Mouse (Mus musculus) stomach, postnatal 0 days (tissue): ENCODE results near the gene Cd36.
A peak's percentile ranks its signal among the peaks of the same experiment; 100 is the strongest.

ENCODE experiments used
- CTCF ChIP-seq: IDR thresholded peaks from 2 replicates; pipeline ENCODE4 v1.5.1; 2016; ENCODE audit warnings: antibody characterized with exemption, low read depth, mild to moderate bottlenecking, moderate library complexity
- EP300 ChIP-seq: optimal IDR thresholded peaks from 2 replicates; pipeline ENCODE3; 2016; ENCODE audit warnings: antibody characterized with exemption

DNA sequence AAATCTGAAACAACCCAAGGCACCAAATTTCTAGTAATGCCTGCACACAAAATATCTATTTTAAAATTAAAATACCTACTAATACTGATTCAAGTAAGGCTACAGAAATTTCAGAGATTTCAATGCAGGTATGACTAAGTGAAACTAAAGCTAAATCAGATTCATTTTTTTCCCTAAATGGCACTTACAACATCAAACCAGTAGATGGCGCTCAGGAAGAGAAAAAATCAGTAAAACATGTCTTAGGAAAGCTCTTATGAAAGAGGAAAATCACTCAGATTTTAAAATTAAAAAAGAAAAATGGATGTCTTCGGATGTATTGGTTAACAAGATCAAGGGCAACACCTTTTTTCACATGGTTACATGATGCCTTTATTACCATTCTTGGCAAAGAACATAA lies 72.4 kb downstream of the Cd36 start:
- TF ChIP-seq CTCF, result peak; percentile 83
- TF ChIP-seq EP300, result no peak
